Mouse (Mus musculus): ENCODE data around the gene Kif24.

DNA sequence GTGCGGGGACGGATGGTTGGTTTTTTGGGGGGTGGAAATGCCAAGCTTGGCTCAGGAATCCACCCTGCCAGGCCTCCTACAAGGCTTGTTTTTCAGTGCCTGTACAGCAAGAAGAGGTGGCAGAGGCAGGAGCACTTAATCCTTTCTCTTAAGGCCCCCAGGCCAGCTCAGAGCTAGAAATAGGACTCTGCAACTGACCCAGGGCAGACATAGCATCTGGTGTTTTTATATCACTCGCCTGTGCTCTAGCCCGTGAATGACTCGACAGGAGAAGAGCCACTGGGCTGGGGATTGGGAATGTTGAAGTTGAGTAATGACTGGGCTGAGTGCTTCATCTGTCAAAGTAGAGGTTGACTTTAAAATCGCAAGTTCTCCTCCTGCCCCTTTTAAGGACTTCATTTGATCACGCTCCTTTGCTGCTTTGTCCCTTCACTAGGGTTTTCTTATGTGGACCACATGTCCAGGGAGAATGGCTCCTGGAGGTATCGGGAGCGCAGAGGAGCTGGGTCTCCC is 13.0 kb upstream of the Kif24 start:
- TF ChIP-seq EP300 (optimal IDR thresholded peaks at IDR 0.05) (no peak), CTCF (IDR thresholded peaks at IDR 0.05; ENCODE audit: low read depth) (no peak)

Measured in stomach, postnatal 0 days (tissue).